Mouse (Mus musculus) CH12.LX (cell line): Measurements from ENCODE around the gene Agpat3. TPM values are rescaled to one million over a fixed set of nuclear protein-coding genes. Genes with fewer than 3 reads are reported as not detected.

Experiments used
- DNase-seq: peaks from one replicate; pipeline ENCODE4 v3.0.0-alpha.2; 2013; ENCODE audit errors: extremely low read depth
- H3K27ac ChIP-seq: 2 replicates; pipeline ENCODE4 v1.5.1; 2012; ENCODE audit warnings: low read depth, mild to moderate bottlenecking, control low read depth, moderate library complexity; ENCODE audit not compliant: insufficient read depth
- H3K27me3 ChIP-seq: replicated peaks from 2 replicates; pipeline ENCODE3; 2012; ENCODE audit warnings: inconsistent platforms
- H3K36me3 ChIP-seq, 2 experiments: replicated peaks in 1 of 2; 2 replicates each; pipeline versions ENCODE3 to v1.6.1; 2012; ENCODE audit warnings: inconsistent platforms in 1 of 2, low read length in 1 of 2, mild to moderate bottlenecking in 1 of 2, mixed read lengths in 1 of 2, moderate library complexity in 1 of 2; ENCODE audit not compliant: control insufficient read depth in 1 of 2, insufficient read depth in 1 of 2
- H3K4me1 ChIP-seq, 2 experiments: 2 replicates each; pipeline ENCODE4 v1.6.1; 2012; ENCODE audit warnings: inconsistent platforms in 1 of 2, moderate library complexity in 1 of 2; ENCODE audit not compliant: insufficient read depth in 2 of 2, control insufficient read depth in 1 of 2
- H3K4me2 ChIP-seq: 2 replicates; pipeline ENCODE4 v1.6.1; 2012; ENCODE audit warnings: low read depth, mild to moderate bottlenecking, control low read depth; ENCODE audit not compliant: poor library complexity, insufficient read depth, severe bottlenecking
- H3K4me3 ChIP-seq, 3 experiments: fragments of 150-350 bp in 1 of 3; sonication (generic) in 1 of 3; replicated peaks in 1 of 3; 2 replicates each; pipeline versions ENCODE3 to v1.5.1; 2011 to 2012; ENCODE audit warnings: low read depth in 2 of 3, low read length in 2 of 3, mild to moderate bottlenecking in 2 of 3, moderate library complexity in 2 of 3, control low read depth in 1 of 3, improper control_type of control experiment in 1 of 3, inconsistent platforms in 1 of 3, mixed read lengths in 1 of 3; ENCODE audit not compliant: poor library complexity in 1 of 3
- H3K79me2 ChIP-seq: replicated peaks from 2 replicates; pipeline ENCODE4 v1.6.1; 2012; ENCODE audit warnings: mild to moderate bottlenecking, moderate library complexity; ENCODE audit not compliant: control insufficient read depth, poor library complexity, insufficient read depth, severe bottlenecking; ENCODE audit errors: extremely low read depth
- H3K9ac ChIP-seq: 2 replicates; pipeline ENCODE4 v1.6.1; 2012; ENCODE audit warnings: low read depth, mild to moderate bottlenecking, control low read depth, moderate library complexity; ENCODE audit not compliant: insufficient read depth
- H3K9me3 ChIP-seq: replicated peaks from 2 replicates; pipeline ENCODE3; 2012; ENCODE audit warnings: low read length, inconsistent platforms, mixed read lengths
- BHLHE40 ChIP-seq: IDR thresholded peaks from 2 replicates; pipeline ENCODE4 v1.6.1; 2011; ENCODE audit warnings: mild to moderate bottlenecking, low read depth, low read length, improper control_type of control experiment
- CHD1 ChIP-seq: IDR thresholded peaks from 2 replicates; pipeline ENCODE4 v1.6.1; 2012; ENCODE audit warnings: low read depth, low read length, improper control_type of control experiment, inconsistent platforms
- EP300 ChIP-seq: IDR thresholded peaks from 2 replicates; pipeline ENCODE4 v1.6.1; 2011; ENCODE audit warnings: low read length, improper control_type of control experiment
- ETS1 ChIP-seq: conservative IDR thresholded peaks from 2 replicates; pipeline ENCODE4 v1.6.1; 2012; ENCODE audit warnings: low read depth, mild to moderate bottlenecking, inconsistent platforms, low read length, improper control_type of control experiment, moderate library complexity
- GABPA ChIP-seq: IDR thresholded peaks from 2 replicates; pipeline ENCODE4 v1.6.1; 2012; ENCODE audit warnings: low read depth, low read length, improper control_type of control experiment, inconsistent platforms; ENCODE audit not compliant: insufficient replicate concordance
- IRF4 ChIP-seq: IDR thresholded peaks from 2 replicates; pipeline ENCODE4 v1.6.1; 2014; ENCODE audit warnings: low read depth, mild to moderate bottlenecking, inconsistent platforms, low read length, improper control_type of control experiment
- JUN ChIP-seq: IDR thresholded peaks from 2 replicates; pipeline ENCODE4 v1.6.1; 2011; ENCODE audit warnings: low read depth, mild to moderate bottlenecking, low read length, improper control_type of control experiment, moderate library complexity; ENCODE audit not compliant: insufficient read depth
- JUND ChIP-seq: conservative IDR thresholded peaks from 2 replicates; pipeline ENCODE4 v1.6.1; 2011; ENCODE audit warnings: low read depth, low read length, improper control_type of control experiment
- MAX ChIP-seq: IDR thresholded peaks from 2 replicates; pipeline ENCODE4 v1.6.1; 2011; ENCODE audit warnings: low read length, improper control_type of control experiment
- MAZ ChIP-seq: IDR thresholded peaks from 2 replicates; pipeline ENCODE4 v1.6.1; 2012; ENCODE audit warnings: low read depth, mild to moderate bottlenecking, inconsistent platforms, low read length, improper control_type of control experiment, moderate library complexity
- MEF2A ChIP-seq: IDR thresholded peaks from 2 replicates; pipeline ENCODE4 v1.6.1; 2014; ENCODE audit warnings: low read depth, mild to moderate bottlenecking, inconsistent platforms, low read length, improper control_type of control experiment, borderline replicate concordance
- NELFE ChIP-seq: IDR thresholded peaks from 2 replicates; pipeline ENCODE4 v1.6.1; 2011; ENCODE audit warnings: low read depth, low read length, improper control_type of control experiment
- NRF1 ChIP-seq: IDR thresholded peaks from 2 replicates; pipeline ENCODE4 v1.6.1; 2014; ENCODE audit warnings: low read depth, mild to moderate bottlenecking, inconsistent platforms, low read length, improper control_type of control experiment, moderate library complexity
- PAX5 ChIP-seq: IDR thresholded peaks from 2 replicates; pipeline ENCODE4 v1.6.1; 2012; ENCODE audit warnings: low read length, inconsistent platforms, mixed read lengths
- SMC3 ChIP-seq: IDR thresholded peaks from 2 replicates; pipeline ENCODE4 v1.6.1; 2011; ENCODE audit warnings: low read depth, low read length, improper control_type of control experiment
- ZC3H11A ChIP-seq: IDR thresholded peaks from 2 replicates; pipeline ENCODE4 v1.6.1; 2012; ENCODE audit warnings: low read depth, mild to moderate bottlenecking, inconsistent platforms, low read length, improper control_type of control experiment
- ZMIZ1 ChIP-seq: IDR thresholded peaks from 2 replicates; pipeline ENCODE4 v1.6.1; 2012; ENCODE audit warnings: low read depth, mild to moderate bottlenecking, inconsistent platforms, low read length, improper control_type of control experiment
- dilution Hi-C: fragments of 300-500 bp; cut with MboI; formaldehyde crosslinking; loops from 2 replicates; pipeline ENCODE4 v1.14.3; 2020; ENCODE audit warnings: low sequenced_read_pairs; ENCODE audit not compliant: extremely low pct_unique_long_range_greater_than_20kb, extremely low pct_ligation_motif_present
- in situ Hi-C: fragments of 300-500 bp; cut with MboI; formaldehyde crosslinking; loops from 3 replicates; pipeline ENCODE4 v1.14.3; 2019; ENCODE audit warnings: low sequenced_read_pairs, low pct_ligation_motif_present, low pct_unique_long_range_greater_than_20kb, mixed read lengths
- polyA plus RNA-seq: library from polyadenylated mRNA; unstranded; fragments of >175 nt; gene quantifications from 2 replicates; pipeline ENCODE4 v1.2.1, GENCODE M21; 2012; ENCODE audit warnings: low read depth; ENCODE audit not compliant: insufficient read length
- total RNA-seq, 2 experiments: library from RNA; depleted of rRNA; stranded (reverse); fragments of 300-350 nt in 1 of 2; fragments of >200 nt in 1 of 2; gene quantifications; 2 replicates each; pipeline ENCODE4 v1.2.3; 2012 to 2014

Gene Agpat3
- total and polyA plus RNA-seq, 3 experiments, result 36.7 to 67.2 (median 63.1) TPM

GRCm38 (mm10) chr10:78293576-78293975 lies 58.7 kb downstream of the Agpat3 start:
- peaks cover 11 to 65% of the 10 kb centered on the region in 2 experiments for H3K4me1 ChIP-seq
- dilution Hi-C loops, result no loop called here

GRCm38 (mm10) chr10:78292381-78292780 lies 59.9 kb downstream of the Agpat3 start:
- no peak overlapping the region for H3K4me3 ChIP-seq
- in situ Hi-C loops, result no loop called here
- DNase-seq, result no peak
- H3K27ac ChIP-seq, result no peak overlapping the region
- H3K4me1 ChIP-seq, result peaks cover 7 to 61% of the 10 kb centered on the region in 2 experiments; a peak in 3 of 4 replicates
- TF ChIP-seq EP300, result no peak
- peaks cover 14 to 77% of the 10 kb centered on the region in 2 experiments for H3K36me3 ChIP-seq
- no peak overlapping the region for H3K9ac ChIP-seq
- H3K4me2 ChIP-seq, result no peak overlapping the region
- no peaks in the 10 kb centered on the region for H3K27me3 ChIP-seq
- no peaks in the 10 kb centered on the region for H3K9me3 ChIP-seq
- dilution Hi-C loops, result no loop called here
- no peaks in the 10 kb centered on the region for H3K79me2 ChIP-seq

More at GRCm38 (mm10) chr10:78293576-78293975, 58.7 kb downstream of the Agpat3 start:
- Histone ChIP-seq H3K27me3 (no peaks in the 10 kb centered on the region), H3K9ac (no peak overlapping the region), H3K9me3 (no peaks in the 10 kb centered on the region), H3K4me3 (no peak overlapping the region), H3K27ac (no peak overlapping the region), H3K36me3 (peaks cover 4 to 65% of the 10 kb centered on the region in 2 experiments), H3K4me2 (no peak overlapping the region), H3K79me2 (no peaks in the 10 kb centered on the region)
- no peak for DNase-seq
- in situ Hi-C loops, result no loop called here
- no peak for TF ChIP-seq JUND
- no peak for TF ChIP-seq EP300
- no peak for TF ChIP-seq IRF4
- TF ChIP-seq ETS1, result no peak
- no peak for TF ChIP-seq MEF2A
- TF ChIP-seq ZC3H11A, result no peak
- TF ChIP-seq PAX5, result no peak
- TF ChIP-seq MAX, result no peak

DNA sequence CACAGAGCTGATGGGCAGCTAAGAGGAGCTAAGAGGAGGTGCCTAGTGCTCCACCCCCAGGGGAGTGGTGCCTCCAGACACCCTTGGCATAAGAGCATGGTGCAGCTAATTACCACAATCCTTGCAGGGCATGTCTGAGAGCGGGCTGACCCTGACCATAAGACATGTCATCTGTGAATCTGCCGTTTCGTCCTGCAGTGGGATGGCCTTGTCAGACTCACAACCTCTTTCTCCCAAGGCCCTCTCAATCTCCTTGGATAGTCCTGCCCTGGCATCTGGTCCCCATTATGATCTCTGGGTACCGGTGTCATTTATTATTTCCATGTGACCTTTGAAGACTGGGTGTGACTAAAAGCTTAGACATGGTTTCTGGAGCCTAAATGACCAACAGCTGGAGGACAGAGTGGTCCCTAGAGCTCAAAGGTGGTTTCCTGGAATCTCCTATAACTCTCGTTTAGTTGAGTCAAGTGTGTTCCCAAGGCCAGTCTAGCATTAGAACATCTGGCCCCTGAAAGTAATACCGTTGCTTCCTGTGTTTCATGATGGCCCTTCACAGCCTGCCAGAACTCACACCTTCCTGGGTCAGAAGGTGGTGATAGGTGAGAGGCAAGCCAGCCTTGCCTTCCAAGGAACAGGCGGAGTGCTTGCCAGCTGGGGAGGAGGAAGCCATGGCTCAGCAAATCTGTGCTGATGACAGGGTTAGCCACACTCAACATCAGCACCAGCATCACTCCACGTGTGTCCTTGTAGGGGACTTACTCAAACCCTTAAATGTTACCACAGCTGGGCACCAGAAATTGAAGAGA lies 61.4 kb downstream of the Agpat3 start:
- H3K4me2 ChIP-seq, result no peak overlapping the region
- dilution Hi-C loops (no loop called here), in situ Hi-C loops (no loop called here)
- peaks cover 28 to 89% of the 10 kb centered on the region in 2 experiments for H3K36me3 ChIP-seq
- H3K79me2 ChIP-seq, result no peaks in the 10 kb centered on the region
- H3K9me3 ChIP-seq, result no peaks in the 10 kb centered on the region
- no peak for TF ChIP-seq NRF1
- no peak for TF ChIP-seq JUN
- no peak for TF ChIP-seq GABPA
- no peak for TF ChIP-seq MAZ
- no peak for TF ChIP-seq EP300
- TF ChIP-seq SMC3, result no peak
- TF ChIP-seq CHD1, result no peak
- no peak for TF ChIP-seq ETS1
- TF ChIP-seq BHLHE40, result no peak
- no peak for TF ChIP-seq NELFE
- no peak for TF ChIP-seq ZMIZ1
- H3K4me3 ChIP-seq, result no peak overlapping the region
- peaks cover 4 to 55% of the 10 kb centered on the region in 2 experiments; a peak in 3 of 4 replicates for H3K4me1 ChIP-seq
- H3K27me3 ChIP-seq, result no peaks in the 10 kb centered on the region
- H3K27ac ChIP-seq, result no peak overlapping the region
- H3K9ac ChIP-seq, result no peak overlapping the region
- DNase-seq, result no peak
